Mouse (Mus musculus) testis, adult 2 months (tissue): ENCODE results near the gene Lrp1. TPM values are rescaled to one million over a fixed set of nuclear protein-coding genes. Genes with fewer than 3 reads are reported as not detected.

ENCODE experiments used
- H3K27ac ChIP-seq: fragments of 200-500 bp; 2 replicates; pipeline ENCODE4 v1.5.1; 2012; ENCODE audit warnings: low read depth, low read length; ENCODE audit not compliant: control insufficient read depth, insufficient read depth
- H3K27me3 ChIP-seq: fragments of 200-500 bp; 2 replicates; pipeline ENCODE4 v1.6.1; 2012; ENCODE audit warnings: mild to moderate bottlenecking, low read length, moderate library complexity; ENCODE audit not compliant: control insufficient read depth, insufficient read depth
- H3K36me3 ChIP-seq: fragments of 200-500 bp; 2 replicates; pipeline ENCODE4 v1.6.1; 2012; ENCODE audit warnings: mild to moderate bottlenecking, low read length; ENCODE audit not compliant: control insufficient read depth, insufficient read depth
- H3K4me1 ChIP-seq: fragments of 200-500 bp; 2 replicates; pipeline ENCODE4 v1.6.1; 2012; ENCODE audit warnings: low read length; ENCODE audit not compliant: control insufficient read depth, insufficient read depth
- H3K4me3 ChIP-seq: fragments of 200-500 bp; 2 replicates; pipeline ENCODE4 v1.5.1; 2012; ENCODE audit warnings: low read depth, mild to moderate bottlenecking, low read length, moderate library complexity, mixed read lengths; ENCODE audit not compliant: control insufficient read depth
- CTCF ChIP-seq: fragments of 200-500 bp; IDR thresholded peaks from 2 replicates; pipeline ENCODE4 v1.5.1; 2012; ENCODE audit warnings: low read depth, mild to moderate bottlenecking, inconsistent platforms, low read length, moderate library complexity; ENCODE audit not compliant: control insufficient read depth, insufficient read depth, insufficient replicate concordance
- POLR2A ChIP-seq: fragments of 200-500 bp; IDR thresholded peaks from 2 replicates; pipeline ENCODE4 v1.6.1; 2012; ENCODE audit warnings: low read depth, mild to moderate bottlenecking, inconsistent platforms, low read length, moderate library complexity; ENCODE audit not compliant: control insufficient read depth
- polyA plus RNA-seq: library from polyadenylated mRNA; depleted of rRNA; stranded (reverse); fragments of >200 nt; gene quantifications from 2 replicates; pipeline ENCODE4 v1.2.3, GENCODE M21; 2012

Lrp1 gene
- polyA plus RNA-seq, 1 experiment = 20.8 TPM

GRCm38 (mm10) chr10:127617294-127617693, 3.7 kb downstream of the Lrp1 start:
- no peak for TF ChIP-seq POLR2A
- TF ChIP-seq CTCF = no peak
- Histone ChIP-seq H3K27me3 (no peaks in the 10 kb centered on the region; the same call in 1 of the 2 replicates), H3K4me3 (no peak overlapping the region), H3K4me1 (peaks cover 12% of the 10 kb centered on the region), H3K36me3 (no peaks in the 10 kb centered on the region), H3K27ac (no peak overlapping the region)

- H3K27ac ChIP-seq = peak overlapping the region; percentile 14
- peaks cover 11% of the 10 kb centered on the region for H3K4me1 ChIP-seq
- H3K36me3 ChIP-seq = no peaks in the 10 kb centered on the region
- TF ChIP-seq CTCF = no peak
- TF ChIP-seq POLR2A = no peak
- H3K4me3 ChIP-seq = no peak overlapping the region
- no peaks in the 10 kb centered on the region; the same call in 1 of the 2 replicates for H3K27me3 ChIP-seq
These were observed 4.7 kb downstream of the Lrp1 start for GRCm38 (mm10) chr10:127616261-127616679.

- Histone ChIP-seq H3K27ac (no peak overlapping the region), H3K4me1 (peaks cover 8% of the 10 kb centered on the region), H3K4me3 (no peak overlapping the region), H3K36me3 (no peaks in the 10 kb centered on the region), H3K27me3 (no peaks in the 10 kb centered on the region; the same call in 1 of the 2 replicates)
- TF ChIP-seq CTCF (no peak), POLR2A (no peak)
These were observed 5.4 kb downstream of the Lrp1 start for GRCm38 (mm10) chr10:127615591-127615990.

- no peak overlapping the region for H3K4me3 ChIP-seq
- no peaks in the 10 kb centered on the region for H3K27me3 ChIP-seq
- no peaks in the 10 kb centered on the region for H3K36me3 ChIP-seq
- H3K27ac ChIP-seq = no peak overlapping the region
- TF ChIP-seq CTCF = no peak
- TF ChIP-seq POLR2A = no peak
- H3K4me1 ChIP-seq = peaks cover 7% of the 10 kb centered on the region
These were observed 5.9 kb downstream of the Lrp1 start for GRCm38 (mm10) chr10:127615034-127615374.

GRCm38 (mm10) chr10:127614236-127615033, 6.5 kb downstream of the Lrp1 start:
- Histone ChIP-seq H3K27me3 (no peaks in the 10 kb centered on the region), H3K27ac (no peak overlapping the region), H3K36me3 (no peaks in the 10 kb centered on the region), H3K4me1 (peaks cover 5% of the 10 kb centered on the region), H3K4me3 (no peak overlapping the region)
- TF ChIP-seq CTCF (no peak), POLR2A (no peak)

GRCm38 (mm10) chr10:127612079-127612775, 8.7 kb downstream of the Lrp1 start:
- Histone ChIP-seq H3K36me3 (no peaks in the 10 kb centered on the region), H3K4me3 (no peak overlapping the region), H3K27me3 (no peaks in the 10 kb centered on the region), H3K4me1 (peaks cover 2% of the 10 kb centered on the region), H3K27ac (no peak overlapping the region)
- TF ChIP-seq CTCF (no peak), POLR2A (no peak)

GRCm38 (mm10) chr10:127610066-127610415, 10.9 kb downstream of the Lrp1 start:
- H3K4me3 ChIP-seq = no peak overlapping the region
- no peaks in the 10 kb centered on the region for H3K4me1 ChIP-seq
- no peaks in the 10 kb centered on the region for H3K27me3 ChIP-seq
- no peaks in the 10 kb centered on the region for H3K36me3 ChIP-seq
- TF ChIP-seq POLR2A (no peak), CTCF (no peak)
- no peak overlapping the region for H3K27ac ChIP-seq
